Mouse (Mus musculus) ES-Bruce4 (cell line): Measurements from ENCODE around the gene Fryl. TPM values are rescaled to one million over a fixed set of nuclear protein-coding genes. Genes with fewer than 3 reads are reported as not detected.

ENCODE experiments used
- H3K27ac ChIP-seq: 2 replicates; pipeline ENCODE4 v1.5.1; 2012; ENCODE audit warnings: low read length, inconsistent platforms; ENCODE audit not compliant: insufficient read depth
- H3K27me3 ChIP-seq: 2 replicates; pipeline ENCODE4 v1.6.1; 2012; ENCODE audit warnings: mild to moderate bottlenecking, low read length, inconsistent platforms; ENCODE audit not compliant: control insufficient read depth, poor library complexity, insufficient read depth, severe bottlenecking
- H3K36me3 ChIP-seq: 2 replicates; pipeline ENCODE4 v1.6.1; 2012; ENCODE audit warnings: inconsistent platforms, mild to moderate bottlenecking, low read length, moderate library complexity; ENCODE audit not compliant: control insufficient read depth, poor library complexity, insufficient read depth, severe bottlenecking
- H3K4me1 ChIP-seq: one replicate; pipeline ENCODE4 v1.8.1; 2011; ENCODE audit warnings: low read length; ENCODE audit not compliant: control insufficient read depth, insufficient read depth
- H3K4me3 ChIP-seq: 2 replicates; pipeline ENCODE4 v1.5.1; 2011; ENCODE audit warnings: low read depth, mild to moderate bottlenecking, low read length
- H3K9ac ChIP-seq: 2 replicates; pipeline ENCODE4 v1.6.1; 2012; ENCODE audit warnings: low read depth, mild to moderate bottlenecking, inconsistent platforms; ENCODE audit not compliant: poor library complexity, severe bottlenecking
- H3K9me3 ChIP-seq: replicated peaks from 2 replicates; pipeline ENCODE4 v1.6.1; 2012; ENCODE audit warnings: mild to moderate bottlenecking, low read length, inconsistent platforms; ENCODE audit not compliant: control insufficient read depth, poor library complexity, insufficient read depth, severe bottlenecking
- CTCF ChIP-seq: IDR thresholded peaks from one replicate; pipeline ENCODE4 v1.8.1; 2011; ENCODE audit warnings: low read depth, low read length
- EP300 ChIP-seq: IDR thresholded peaks from 2 replicates; pipeline ENCODE4 v1.6.1; 2011; ENCODE audit warnings: low read depth, low read length; ENCODE audit not compliant: insufficient read depth
- POLR2A ChIP-seq: IDR thresholded peaks from one replicate; pipeline ENCODE4 v1.8.1; 2011; ENCODE audit warnings: low read length; ENCODE audit not compliant: insufficient read depth
- polyA plus RNA-seq: library from polyadenylated mRNA; stranded (reverse); fragments of >200 nt; gene quantifications from 2 replicates; pipeline ENCODE4 v1.2.4, GENCODE M21; 2011; ENCODE audit warnings: low read depth; ENCODE audit not compliant: missing spikeins, insufficient read depth, insufficient read length

The Fryl gene
- polyA plus RNA-seq, 1 experiment = 94.8 TPM

DNA sequence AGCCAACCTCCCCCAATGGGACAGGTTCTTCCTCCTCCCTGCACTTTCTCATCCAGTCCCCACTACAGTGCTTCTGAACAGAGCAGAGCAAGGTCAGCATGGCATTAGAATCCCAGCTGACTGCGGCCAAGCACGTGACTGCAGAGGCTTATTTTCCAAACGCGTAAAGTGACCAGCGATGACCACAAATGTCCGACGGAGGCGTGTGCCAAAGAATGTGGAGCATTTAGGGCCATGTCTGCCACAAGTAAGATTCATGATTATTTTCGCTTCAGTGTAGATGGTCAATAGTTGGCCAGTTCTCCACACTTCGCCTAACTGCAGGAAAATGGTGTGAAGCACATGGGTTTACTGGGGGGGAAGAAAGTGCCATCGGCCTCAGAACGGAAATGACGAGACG, 137.6 kb downstream of the Fryl start:
- Histone ChIP-seq H3K9me3 (no peaks in the 10 kb centered on the region), H3K27me3 (no peaks in the 10 kb centered on the region), H3K4me1 (no peaks in the 10 kb centered on the region), H3K27ac (no peak overlapping the region), H3K4me3 (no peak overlapping the region), H3K36me3 (peaks cover 9% of the 10 kb centered on the region), H3K9ac (no peak overlapping the region)
- TF ChIP-seq CTCF (no peak), EP300 (no peak), POLR2A (no peak)

DNA sequence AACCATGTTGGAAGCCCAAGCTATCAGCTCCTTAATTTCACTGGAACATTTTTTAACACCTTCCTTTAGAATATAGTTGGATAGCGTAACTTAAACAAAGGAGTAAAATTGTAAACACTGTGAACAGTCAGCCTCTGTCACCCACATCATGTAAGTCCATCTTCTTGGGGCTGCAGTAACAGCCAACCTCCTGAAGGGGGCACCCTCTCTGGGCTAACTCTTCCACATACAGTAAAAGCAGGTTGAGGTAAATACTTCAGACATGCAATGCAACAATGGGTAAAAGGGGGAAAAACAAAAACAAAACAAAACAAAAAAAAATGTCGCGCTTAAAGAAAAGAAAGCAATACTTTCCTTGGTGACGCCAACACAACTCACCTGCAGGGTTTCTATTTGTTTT, 141.5 kb downstream of the Fryl start:
- no peak overlapping the region for H3K9ac ChIP-seq
- H3K36me3 ChIP-seq = peaks cover 10% of the 10 kb centered on the region
- H3K4me3 ChIP-seq = no peak overlapping the region
- no peaks in the 10 kb centered on the region for H3K4me1 ChIP-seq
- no peak overlapping the region for H3K27ac ChIP-seq
- H3K27me3 ChIP-seq = no peaks in the 10 kb centered on the region
- H3K9me3 ChIP-seq = no peaks in the 10 kb centered on the region
- TF ChIP-seq CTCF (peak; percentile 69), POLR2A (no peak), EP300 (no peak)

DNA sequence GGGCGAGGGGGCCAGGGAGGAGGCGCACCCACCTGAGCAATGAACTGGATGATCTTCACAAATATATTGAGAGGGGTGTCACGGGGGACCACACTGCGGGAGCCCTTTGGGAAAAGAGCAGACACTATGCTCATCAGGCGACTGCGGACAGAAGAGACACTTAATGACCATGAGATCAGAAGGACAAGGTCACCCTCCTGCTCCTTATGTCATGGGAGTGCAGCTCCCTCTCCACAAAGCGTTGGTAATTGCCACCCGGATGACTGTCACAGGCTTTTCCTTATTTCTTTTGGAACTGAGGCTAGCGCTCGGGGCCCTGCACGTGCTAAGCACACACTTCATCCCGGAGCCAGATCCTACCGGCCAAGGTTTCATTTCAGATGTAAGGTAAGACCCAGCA, 144.1 kb downstream of the Fryl start:
- Histone ChIP-seq H3K4me3 (no peak overlapping the region), H3K27ac (no peak overlapping the region), H3K4me1 (no peaks in the 10 kb centered on the region), H3K9me3 (no peaks in the 10 kb centered on the region), H3K36me3 (peaks cover 12% of the 10 kb centered on the region), H3K27me3 (no peaks in the 10 kb centered on the region), H3K9ac (no peak overlapping the region)
- TF ChIP-seq CTCF (no peak), POLR2A (no peak), EP300 (no peak)

DNA sequence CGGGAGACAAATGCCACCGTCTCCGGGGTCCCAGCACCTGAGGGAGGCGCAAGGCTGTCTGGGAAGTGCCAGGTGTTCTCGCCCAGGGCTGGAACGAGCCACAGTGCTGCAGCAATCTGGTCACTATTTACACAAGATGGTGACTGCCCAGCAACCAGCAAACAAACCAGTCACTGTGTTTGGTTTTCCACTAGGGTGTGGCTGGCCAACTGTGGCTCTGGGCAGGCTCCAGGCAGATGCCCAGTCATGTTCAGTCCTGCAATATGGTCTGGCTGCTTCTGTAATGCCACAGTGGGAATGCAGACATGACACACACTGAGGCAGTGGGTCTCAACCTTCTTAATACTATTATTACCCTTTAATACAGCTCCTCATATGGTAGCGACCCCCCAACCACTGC, 152.8 kb downstream of the Fryl start:
- TF ChIP-seq POLR2A (no peak), CTCF (no peak), EP300 (no peak)
- Histone ChIP-seq H3K36me3 (peaks cover 16% of the 10 kb centered on the region), H3K4me3 (no peak overlapping the region), H3K9ac (no peak overlapping the region), H3K9me3 (no peaks in the 10 kb centered on the region), H3K27me3 (no peaks in the 10 kb centered on the region), H3K4me1 (no peaks in the 10 kb centered on the region), H3K27ac (no peak overlapping the region)

DNA sequence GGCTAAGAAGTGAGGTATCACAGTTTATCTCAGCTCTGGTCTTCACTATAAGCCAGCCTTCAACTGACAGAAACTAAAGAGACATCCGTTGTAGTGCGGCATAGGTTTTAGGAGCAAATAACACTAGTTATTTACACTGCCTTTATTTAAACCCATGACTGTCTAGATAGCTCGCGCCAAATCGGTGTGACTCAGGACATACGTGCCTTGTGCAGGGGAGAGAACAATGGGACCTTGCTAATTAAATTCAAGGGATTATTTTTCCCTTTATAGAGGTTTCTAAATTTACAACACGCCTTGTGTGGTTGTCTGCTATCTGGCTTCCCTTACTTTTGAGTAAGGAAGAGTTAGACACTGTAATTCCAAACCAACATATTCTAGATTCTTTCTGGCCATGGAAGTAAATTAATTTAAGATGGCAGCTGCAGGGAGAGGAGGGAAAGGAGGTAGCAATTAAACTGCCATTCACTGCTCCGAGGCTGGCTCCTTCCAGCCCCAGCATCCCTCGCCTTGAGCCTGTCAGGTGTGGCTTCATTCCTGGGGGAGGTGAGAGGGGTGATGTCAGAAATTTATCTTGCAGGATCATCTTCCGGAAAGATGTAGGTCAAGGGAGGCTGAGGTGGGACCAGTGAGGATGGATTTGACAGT, 154.0 kb downstream of the Fryl start:
- Histone ChIP-seq H3K27me3 (no peaks in the 10 kb centered on the region), H3K4me3 (no peak overlapping the region), H3K9me3 (no peaks in the 10 kb centered on the region), H3K4me1 (no peaks in the 10 kb centered on the region), H3K27ac (no peak overlapping the region), H3K36me3 (peaks cover 17% of the 10 kb centered on the region), H3K9ac (no peak overlapping the region)
- TF ChIP-seq POLR2A (no peak), CTCF (no peak), EP300 (no peak)

DNA sequence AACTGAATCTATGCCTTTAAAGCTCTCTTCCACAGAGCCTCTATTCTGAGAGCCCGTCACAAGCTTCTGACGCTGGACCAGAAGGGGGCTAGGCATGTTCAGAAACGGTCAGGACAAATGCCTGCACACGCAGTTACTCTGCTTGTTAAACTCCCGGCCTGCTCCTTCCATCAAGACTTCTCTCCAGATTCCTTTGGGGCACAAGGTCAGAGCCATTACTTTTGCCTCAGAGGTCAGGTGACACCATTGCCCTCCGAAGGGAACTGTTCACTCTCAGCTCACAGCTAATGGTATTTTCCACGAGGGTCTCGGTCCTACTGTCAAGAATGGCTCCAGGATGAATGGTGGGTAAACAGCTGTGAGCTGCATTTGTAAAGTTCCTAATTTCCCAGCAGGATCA, 164.2 kb downstream of the Fryl start:
- peaks cover 19% of the 10 kb centered on the region for H3K36me3 ChIP-seq
- H3K9me3 ChIP-seq = no peaks in the 10 kb centered on the region
- no peak overlapping the region for H3K27ac ChIP-seq

More for the DNA sequence above, 164.2 kb downstream of the Fryl start:
- no peaks in the 10 kb centered on the region for H3K4me1 ChIP-seq
- no peak for TF ChIP-seq POLR2A
- TF ChIP-seq CTCF = no peak
- no peak for TF ChIP-seq EP300
- no peaks in the 10 kb centered on the region for H3K27me3 ChIP-seq
- no peak overlapping the region for H3K9ac ChIP-seq
- no peak overlapping the region for H3K4me3 ChIP-seq
